Mouse (Mus musculus) thymus, postnatal 36 days (tissue): Measurements from ENCODE around the gene Plekha6.

Experiments
- DNase-seq, 2 experiments: peaks; one replicate each; pipeline ENCODE4 v3.0.0; 2022; ENCODE audit warnings: mixed read lengths in 2 of 2

Plekha6 gene

GRCm38 (mm10) chr1:133215753-133216152 lies 51.7 kb downstream of the Plekha6 start:
- DNase-seq: no peak

GRCm38 (mm10) chr1:133217031-133217430 lies 53.0 kb downstream of the Plekha6 start:
- no peak for DNase-seq

GRCm38 (mm10) chr1:133219106-133219505 lies 55.1 kb downstream of the Plekha6 start:
- no peak for DNase-seq

- no peak for DNase-seq
Observed at GRCm38 (mm10) chr1:133221459-133221858, 57.4 kb downstream of the Plekha6 start.

GRCm38 (mm10) chr1:133222445-133222995 lies 58.5 kb downstream of the Plekha6 start:
- no peak for DNase-seq

- no peak for DNase-seq
Observed at GRCm38 (mm10) chr1:133224674-133225073, 60.7 kb downstream of the Plekha6 start.

GRCm38 (mm10) chr1:133225137-133225536 lies 61.1 kb downstream of the Plekha6 start:
- DNase-seq: no peak

GRCm38 (mm10) chr1:133225561-133225960 lies 61.6 kb downstream of the Plekha6 start:
- DNase-seq: no peak

GRCm38 (mm10) chr1:133225963-133226660 lies 62.1 kb downstream of the Plekha6 start:
- DNase-seq: peak; percentile 24 to 43

GRCm38 (mm10) chr1:133226928-133227327 lies 62.9 kb downstream of the Plekha6 start:
- DNase-seq: no peak

GRCm38 (mm10) chr1:133227378-133227777 lies 63.4 kb downstream of the Plekha6 start:
- DNase-seq: no peak

GRCm38 (mm10) chr1:133228809-133229487 lies 64.9 kb downstream of the Plekha6 start:
- DNase-seq: no peak

- no peak for DNase-seq
Observed at GRCm38 (mm10) chr1:133231523-133232193, 67.6 kb downstream of the Plekha6 start.

GRCm38 (mm10) chr1:133235909-133236308 lies 71.9 kb downstream of the Plekha6 start:
- DNase-seq: no peak

GRCm38 (mm10) chr1:133236693-133237440 lies 72.9 kb downstream of the Plekha6 start:
- peak in 1 of 2 experiments; percentile 43 for DNase-seq

GRCm38 (mm10) chr1:133237670-133238069 lies 73.7 kb downstream of the Plekha6 start:
- peak; percentile 78 to 85 for DNase-seq

- DNase-seq: no peak
Observed at GRCm38 (mm10) chr1:133239121-133239812, 75.3 kb downstream of the Plekha6 start.

GRCm38 (mm10) chr1:133239813-133240160 lies 75.8 kb downstream of the Plekha6 start:
- no peak for DNase-seq

- DNase-seq: no peak
Observed at GRCm38 (mm10) chr1:133240881-133241280, 76.9 kb downstream of the Plekha6 start.

GRCm38 (mm10) chr1:133244668-133245067 lies 80.7 kb downstream of the Plekha6 start:
- DNase-seq: no peak

GRCm38 (mm10) chr1:133245690-133246619 lies 81.9 kb downstream of the Plekha6 start:
- DNase-seq: no peak
